Mouse (Mus musculus) ES-E14 (cell line): ENCODE data around the gene Snrpa.

Experiments
- CHD2 ChIP-seq: IDR thresholded peaks from 2 replicates; pipeline ENCODE4 v1.6.1; 2014; ENCODE audit warnings: mild to moderate bottlenecking, low read depth, low read length, inconsistent platforms
- HCFC1 ChIP-seq: IDR thresholded peaks from 2 replicates; pipeline ENCODE4 v1.6.1; 2012; ENCODE audit warnings: low read length, inconsistent platforms, borderline replicate concordance; ENCODE audit not compliant: insufficient read depth
- MAFK ChIP-seq: IDR thresholded peaks from 2 replicates; pipeline ENCODE4 v1.6.1; 2014; ENCODE audit warnings: mild to moderate bottlenecking, low read depth, low read length, inconsistent platforms; ENCODE audit not compliant: insufficient read depth
- ZC3H11A ChIP-seq: IDR thresholded peaks from 2 replicates; pipeline ENCODE4 v1.6.1; 2012; ENCODE audit warnings: low read depth, mild to moderate bottlenecking, inconsistent platforms, low read length, borderline replicate concordance
- ZNF384 ChIP-seq: IDR thresholded peaks from 2 replicates; pipeline ENCODE4 v1.6.1; 2012; ENCODE audit warnings: low read depth, low read length, inconsistent platforms

GRCm38 (mm10) chr7:27174496-27174895 is 21.6 kb downstream of the Snrpa start:
- TF ChIP-seq HCFC1 (no peak), ZNF384 (no peak), ZC3H11A (no peak), MAFK (no peak), CHD2 (no peak)
